Mouse (Mus musculus) gastrocnemius, postnatal 25 days (tissue): Measurements from ENCODE around the gene Aamp. TPM values are rescaled to one million over a fixed set of nuclear protein-coding genes. Genes with fewer than 3 reads are reported as not detected.
"Not testable (repeated sequence)": the region's sequence is repeated elsewhere in the genome, so short reads cannot be mapped to it uniquely, and the experiment has no call there.

ENCODE experiments used
- DNase-seq: peaks from one replicate; pipeline ENCODE4 v3.0.0; 2022
- total RNA-seq, 2 experiments: library from RNA; stranded (reverse); gene quantifications; 1 replicate in 1 of 2; 2 replicates in 1 of 2; pipeline ENCODE4 v1.2.3; 2021

Gene Aamp
- total RNA-seq, 2 experiments from 2014 or later, result 63.6 to 65.8 TPM

DNA sequence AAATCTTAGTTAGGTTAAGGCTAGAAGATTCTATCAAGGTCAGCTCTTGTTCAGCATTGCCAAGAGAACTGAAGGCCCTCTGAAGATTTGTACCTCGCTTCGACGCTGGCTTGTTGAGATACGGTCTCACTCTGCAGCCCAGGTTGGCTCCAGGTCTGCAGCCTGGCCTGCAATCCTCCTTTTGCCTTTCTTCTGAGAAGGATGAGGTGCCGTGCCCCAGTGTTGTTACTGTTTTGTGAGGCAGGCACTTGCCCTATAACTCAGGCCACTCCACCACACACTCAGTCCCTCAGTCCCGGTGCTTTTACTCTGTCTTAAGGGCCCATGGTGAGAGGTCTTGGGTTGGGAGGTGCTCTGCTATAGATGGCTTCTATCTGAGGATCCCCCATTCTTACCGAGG is 17.7 kb upstream of the Aamp start:
- no peak for DNase-seq

DNA sequence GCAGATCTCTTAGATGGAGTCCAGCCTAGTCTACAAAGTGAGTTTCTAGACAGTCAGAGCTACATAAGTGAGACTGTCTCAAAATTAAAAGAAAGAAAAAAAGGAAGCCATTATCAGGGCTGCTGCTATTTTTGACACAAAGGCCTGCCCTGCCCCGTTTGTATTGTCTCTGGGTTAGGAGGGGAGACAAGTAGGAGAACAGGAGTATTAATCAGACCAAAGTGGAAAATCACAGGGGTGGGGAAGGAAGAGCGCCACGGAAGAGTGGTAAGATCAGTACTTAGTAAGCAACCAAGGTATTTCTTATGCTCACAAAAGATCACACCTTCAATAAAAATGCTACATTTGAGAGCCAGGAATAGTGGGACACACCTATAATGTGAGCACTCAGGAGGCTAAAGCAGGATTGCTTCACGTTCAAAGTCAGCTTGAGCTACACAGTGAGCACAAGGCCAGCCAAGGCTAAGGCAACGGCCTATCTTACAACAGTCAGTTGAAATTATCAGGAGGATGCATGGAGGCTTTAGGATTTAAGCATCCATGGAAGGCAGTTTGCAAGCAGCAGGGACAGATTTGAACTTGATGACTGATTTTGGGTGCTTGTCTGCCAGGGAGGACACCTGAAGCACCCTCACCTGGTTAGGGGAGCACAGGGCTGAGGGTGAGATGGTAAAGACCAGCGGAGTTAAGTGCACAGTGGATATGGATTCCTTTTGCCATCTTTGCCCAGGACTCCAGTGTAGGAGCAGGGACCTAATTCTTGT is 16.0 kb upstream of the Aamp start:
- no peak for DNase-seq

DNA sequence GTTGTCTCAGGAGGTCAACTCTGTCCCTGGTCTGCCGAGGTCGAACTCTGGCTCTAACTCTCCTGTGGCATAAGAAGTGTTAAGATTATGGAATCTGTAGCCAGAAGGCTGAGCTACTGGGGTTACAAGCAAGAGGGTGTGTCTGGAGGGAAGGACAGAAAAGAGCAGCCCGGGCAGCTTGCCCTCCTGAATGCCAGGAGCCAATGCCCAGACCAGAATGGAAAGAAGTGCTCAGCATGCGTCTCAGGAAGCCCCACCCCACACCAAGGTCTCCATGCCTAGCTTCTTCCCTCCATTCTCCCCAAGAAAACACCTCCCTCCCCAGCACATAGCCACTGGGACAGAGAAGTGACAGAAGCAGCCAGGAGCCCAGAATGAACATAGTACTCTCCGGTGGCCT is 14.5 kb upstream of the Aamp start:
- peak; percentile 81 for DNase-seq

DNA sequence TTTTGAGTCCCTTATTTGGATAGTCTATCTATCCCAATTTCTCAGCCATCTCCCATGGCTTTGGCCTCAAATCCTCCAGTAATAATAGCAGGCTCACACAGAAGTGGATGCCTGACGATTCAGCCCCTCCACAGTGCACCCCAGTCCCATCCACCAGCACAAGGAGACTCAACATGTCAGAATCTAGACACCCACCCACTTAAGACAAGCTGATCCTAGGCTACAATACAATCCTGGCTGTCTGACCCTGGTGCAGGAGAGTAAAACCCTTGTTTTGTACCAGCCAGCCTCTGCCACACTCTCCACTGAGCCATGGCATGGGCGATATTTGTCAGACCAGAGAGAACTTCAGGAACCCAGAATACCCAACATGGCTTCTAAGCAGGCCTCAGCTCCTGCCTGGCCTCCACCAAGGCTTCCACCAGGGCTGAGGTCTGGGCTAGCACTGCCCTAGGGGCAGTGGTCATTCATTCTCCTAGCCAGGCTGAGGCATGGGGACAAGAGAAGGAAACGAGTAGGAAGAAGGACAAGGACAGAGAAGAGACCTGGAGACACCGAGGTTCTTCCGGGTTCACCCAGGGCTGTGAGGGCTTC is 13.7 kb upstream of the Aamp start:
- no peak for DNase-seq

DNA sequence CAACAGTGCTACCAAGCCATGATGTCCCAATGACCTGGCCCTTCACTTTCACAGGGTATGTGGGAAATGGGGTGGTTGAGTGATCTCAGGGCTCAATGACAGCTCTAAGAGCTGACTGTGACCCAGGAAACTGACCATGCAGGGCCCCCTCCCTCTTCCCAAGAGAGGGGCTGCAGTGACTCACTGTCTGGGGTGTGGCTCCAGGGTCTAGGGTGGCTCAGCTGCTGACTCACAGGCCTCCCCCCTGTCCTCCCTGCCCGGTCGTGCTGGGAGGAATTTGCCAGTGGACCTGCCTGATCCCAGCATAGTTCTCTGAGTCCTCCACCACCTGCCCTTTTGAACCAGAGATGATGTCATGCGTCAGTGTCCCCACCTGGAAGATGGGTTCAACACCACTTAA is 12.7 kb upstream of the Aamp start:
- DNase-seq, result peak; percentile 69

DNA sequence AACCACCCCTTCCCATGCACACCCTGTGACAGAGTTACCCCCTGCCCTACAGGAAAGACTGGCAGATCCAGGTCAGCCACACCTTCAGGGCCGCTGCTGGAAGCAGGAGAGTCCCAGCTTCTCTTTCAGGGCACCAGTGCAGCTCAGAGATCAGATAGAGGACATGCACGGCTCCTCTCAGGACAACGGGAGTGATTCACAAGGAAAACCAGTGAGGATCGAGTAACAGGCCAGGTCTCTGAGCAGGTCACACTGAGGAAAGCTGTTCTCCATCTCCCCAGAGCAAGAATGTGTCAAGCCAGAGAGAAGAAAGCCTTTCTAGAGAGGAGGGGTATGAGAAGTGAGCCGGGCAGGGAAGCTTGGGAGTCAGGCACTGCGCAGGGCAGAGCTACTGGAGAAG is 11.9 kb upstream of the Aamp start:
- DNase-seq, result no peak

DNA sequence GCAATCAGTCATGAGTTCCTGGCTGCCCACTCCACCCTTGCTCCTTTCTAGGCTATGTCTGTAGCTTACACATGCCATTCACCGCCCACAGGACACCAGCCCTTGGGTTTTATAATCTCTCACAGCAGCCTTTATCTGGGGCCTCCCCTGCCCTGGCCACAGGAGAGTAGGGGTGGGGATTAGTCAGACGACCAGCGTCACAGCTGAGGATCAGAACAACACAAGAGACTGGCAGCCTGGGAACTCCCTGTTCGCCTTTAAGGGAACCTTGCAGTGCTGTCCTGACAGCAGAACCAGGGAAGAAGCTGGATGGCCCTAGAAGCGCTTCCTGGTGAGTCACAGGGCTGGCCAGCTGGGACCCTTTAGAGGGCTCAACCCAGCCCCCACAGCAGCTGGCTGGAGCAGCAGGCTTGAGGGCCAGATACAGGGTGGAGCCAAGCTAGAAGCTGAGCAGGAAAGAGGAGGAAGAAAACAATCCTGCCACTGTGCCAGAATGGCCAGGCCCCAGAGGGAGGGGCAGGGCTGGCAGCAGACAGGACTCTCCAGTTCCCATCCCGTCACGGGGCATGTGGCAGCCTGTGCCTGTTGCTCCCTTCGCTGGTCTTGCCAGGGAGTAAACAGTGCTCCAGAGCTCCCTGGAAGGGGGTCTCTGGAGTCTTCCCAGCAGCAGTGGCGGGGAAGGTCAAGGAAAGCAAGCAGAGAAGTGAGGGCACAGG is 11.1 kb upstream of the Aamp start:
- peak; percentile 98 for DNase-seq

DNA sequence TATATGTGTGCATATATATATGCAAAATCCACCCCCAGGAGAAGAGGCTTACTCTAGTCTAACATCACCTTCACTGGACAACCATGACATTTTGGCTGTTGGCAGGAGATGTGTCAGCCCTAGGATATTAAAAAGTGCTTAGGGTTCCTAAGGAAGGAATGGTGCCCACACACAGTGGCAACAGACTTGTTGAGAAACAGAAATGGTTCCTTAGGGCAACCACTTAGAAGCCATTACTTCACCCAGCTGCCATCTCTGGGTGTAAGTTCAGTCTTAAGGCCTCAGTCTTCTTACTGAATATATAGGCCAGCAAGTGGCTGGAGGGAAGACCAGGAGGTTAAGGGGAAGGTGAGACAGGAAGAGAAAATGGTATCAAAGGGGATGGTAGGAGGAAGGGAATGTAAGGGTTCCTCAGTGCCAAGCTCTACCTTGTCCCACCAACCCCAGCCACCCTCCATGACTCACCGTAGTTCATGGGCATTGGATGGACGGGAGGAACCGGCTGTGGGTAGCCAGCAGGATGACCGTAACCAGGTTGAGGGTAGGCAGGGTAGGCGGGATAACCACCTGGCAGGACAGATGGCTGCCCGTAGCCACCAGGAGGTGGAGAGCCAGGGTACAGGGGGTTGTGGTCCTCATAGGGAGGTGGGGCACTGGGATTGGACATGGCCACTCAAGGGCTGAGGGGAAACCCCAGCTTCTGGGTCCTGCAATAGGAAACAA is 10.4 kb upstream of the Aamp start:
- no peak for DNase-seq

DNA sequence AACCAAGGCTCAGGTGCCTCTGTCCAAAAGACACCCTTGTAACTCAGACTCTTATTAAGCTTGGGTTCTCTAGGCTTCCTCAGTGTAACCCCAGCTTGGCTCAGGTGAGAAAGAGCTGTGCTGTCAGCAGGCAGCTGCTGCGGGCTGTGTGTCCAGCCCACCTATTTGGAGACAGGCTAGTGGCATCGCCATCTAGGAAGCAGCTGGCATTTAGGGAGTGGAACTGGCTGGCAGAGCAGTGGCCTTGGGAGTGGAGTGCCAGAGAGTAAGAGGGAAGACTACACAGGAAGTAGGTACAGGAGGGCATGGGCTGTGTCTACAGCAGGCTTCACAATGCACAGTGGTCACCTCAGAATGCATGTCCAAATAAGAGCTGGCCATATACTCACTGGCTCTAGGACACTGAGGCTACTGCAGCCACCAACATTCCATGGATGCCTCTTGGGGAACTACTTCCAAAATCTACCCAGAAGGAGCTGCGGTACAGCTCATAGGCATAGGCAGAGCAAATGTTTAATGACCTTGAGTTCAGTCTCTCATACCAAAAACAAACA is 9.6 kb upstream of the Aamp start:
- no peak for DNase-seq

DNA sequence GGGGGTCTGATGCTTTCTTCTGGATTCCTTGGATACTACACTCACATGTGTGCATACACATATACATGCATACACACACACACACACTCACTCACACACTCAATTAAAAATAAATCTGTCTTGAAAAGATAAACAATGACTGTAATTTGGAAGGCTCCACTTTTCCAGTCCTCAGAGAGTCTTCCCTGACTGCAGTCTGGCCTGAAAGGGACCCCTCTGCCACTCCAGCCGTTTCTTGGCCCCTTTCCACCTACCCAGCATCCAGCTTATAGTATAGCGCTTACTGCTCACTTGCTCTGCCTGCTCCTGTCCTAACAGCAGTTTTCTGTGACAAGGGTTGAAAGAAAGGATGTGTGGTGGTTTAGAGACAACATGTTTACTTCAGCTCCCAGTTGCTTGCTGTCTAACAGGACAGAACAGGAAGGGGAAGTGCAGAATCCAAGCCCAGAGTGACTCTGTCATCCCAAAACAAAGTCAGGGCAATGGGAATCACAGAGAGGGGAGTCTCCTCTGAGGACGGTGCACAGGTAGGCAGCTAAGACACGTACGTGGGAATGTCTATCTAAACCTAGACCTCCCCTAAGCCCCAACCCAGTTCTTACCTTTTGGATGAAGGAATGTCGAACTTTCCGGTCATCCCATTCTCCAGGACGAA is 8.9 kb upstream of the Aamp start:
- DNase-seq, result no peak

DNA sequence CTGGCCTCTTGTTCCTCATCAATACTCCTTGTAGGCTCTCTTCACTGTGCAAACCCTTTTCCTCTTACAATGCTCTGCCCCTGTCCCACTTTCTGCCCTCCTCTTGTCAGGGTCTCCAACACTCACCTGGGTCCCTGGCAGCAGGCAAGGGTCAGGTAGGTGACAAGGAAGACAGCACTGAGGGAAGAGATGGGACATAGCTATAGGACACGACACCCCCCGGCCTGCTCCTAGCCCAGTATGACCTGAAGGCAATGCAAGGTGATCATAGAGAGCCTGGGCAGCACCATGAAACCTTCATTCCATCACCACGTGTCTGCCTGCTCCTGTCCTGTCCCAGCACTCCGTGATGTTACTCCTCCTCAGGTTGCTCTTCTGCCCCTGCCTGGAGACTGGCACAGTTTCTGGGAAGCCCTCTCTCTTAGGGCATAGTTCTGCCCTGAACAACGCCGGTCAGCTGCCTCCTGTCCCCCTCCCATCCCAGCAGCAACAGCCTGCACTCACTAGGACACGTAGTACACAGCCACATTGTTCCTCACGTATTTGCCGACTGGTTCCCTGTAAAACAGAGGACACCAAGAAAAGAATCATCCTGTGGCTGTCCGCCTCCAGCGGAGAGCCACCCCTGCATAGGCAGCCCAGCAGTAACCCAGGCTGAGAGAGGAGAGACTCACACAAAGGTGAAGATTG is 7.9 kb upstream of the Aamp start:
- no peak for DNase-seq

DNA sequence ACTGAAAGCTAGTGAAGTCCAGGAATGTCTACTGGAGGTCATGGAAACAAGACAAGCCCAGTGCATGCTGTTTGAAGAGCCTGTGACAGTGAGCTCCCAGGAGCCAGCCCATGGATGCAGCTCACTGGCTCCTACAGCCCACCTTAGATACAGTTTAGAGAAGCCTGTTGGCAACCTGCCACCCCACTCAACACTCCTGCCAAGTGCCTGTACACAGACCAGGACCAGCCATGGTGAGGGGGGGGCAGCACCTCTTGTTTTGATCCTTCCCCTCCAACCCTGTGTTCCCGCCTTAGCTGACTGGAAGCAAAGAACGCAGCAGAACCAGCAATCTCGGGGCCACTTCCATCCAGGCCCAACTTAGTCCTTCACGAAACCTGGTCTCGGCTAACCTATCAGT is 5.6 kb upstream of the Aamp start:
- DNase-seq, result no peak

DNA sequence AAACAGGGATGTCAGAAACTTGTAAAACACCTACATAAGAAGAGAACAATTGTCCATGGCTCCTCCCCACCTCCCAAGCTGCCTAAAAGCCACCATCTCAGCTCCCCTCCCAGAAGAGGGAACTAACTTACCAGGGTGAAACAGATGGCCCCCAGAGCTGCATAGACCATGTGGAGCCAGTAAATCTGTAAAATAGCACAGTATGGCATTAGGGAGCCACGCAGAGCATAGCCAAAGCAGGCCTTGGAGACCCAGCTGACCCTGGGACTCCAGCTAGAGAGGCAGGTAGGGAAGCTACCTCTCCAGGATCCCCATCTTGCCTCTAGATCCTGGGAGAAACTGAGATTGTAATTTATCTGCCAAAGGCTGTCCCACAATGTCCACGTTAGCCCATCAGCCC is 5.2 kb upstream of the Aamp start:
- no peak for DNase-seq

DNA sequence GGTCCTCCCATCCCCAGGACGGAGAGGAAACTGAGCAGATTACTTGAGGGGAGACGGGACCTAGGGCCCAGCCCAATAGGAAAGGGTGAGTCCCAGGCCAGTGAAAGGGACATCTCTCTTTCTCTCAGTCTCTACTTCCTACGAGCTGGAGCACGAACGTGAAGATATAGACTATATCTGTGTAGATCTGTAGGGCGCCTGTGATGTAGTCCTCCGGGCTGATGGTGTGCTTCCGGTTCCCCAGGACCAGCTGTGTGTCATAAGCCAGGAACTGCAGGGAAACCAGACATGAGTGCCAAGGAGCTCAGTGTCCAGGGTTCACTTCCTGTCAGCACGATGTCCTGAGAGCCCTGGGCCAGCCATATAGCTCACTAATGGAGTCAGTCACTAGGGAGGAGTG is 4.7 kb upstream of the Aamp start:
- no peak for DNase-seq

DNA sequence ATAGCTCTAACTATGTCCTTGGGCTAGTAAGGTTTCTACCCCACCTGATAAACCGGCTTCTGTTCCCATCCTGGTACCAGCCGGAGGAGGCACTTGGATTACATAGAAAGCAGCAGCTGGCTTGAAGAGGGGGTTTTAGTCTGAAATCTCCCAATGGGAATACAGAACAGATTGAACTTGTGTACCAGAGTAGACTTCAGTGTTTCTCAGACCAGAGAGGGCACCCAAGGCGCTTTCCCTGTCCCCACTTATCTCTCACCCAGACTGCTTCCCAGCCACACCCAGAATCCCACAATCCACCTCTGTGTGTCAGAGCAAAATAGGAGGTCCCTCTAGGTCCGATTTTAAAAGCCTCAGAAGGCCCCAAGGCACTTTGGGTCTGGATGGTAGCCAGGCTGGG is 3.8 kb upstream of the Aamp start:
- no peak for DNase-seq

DNA sequence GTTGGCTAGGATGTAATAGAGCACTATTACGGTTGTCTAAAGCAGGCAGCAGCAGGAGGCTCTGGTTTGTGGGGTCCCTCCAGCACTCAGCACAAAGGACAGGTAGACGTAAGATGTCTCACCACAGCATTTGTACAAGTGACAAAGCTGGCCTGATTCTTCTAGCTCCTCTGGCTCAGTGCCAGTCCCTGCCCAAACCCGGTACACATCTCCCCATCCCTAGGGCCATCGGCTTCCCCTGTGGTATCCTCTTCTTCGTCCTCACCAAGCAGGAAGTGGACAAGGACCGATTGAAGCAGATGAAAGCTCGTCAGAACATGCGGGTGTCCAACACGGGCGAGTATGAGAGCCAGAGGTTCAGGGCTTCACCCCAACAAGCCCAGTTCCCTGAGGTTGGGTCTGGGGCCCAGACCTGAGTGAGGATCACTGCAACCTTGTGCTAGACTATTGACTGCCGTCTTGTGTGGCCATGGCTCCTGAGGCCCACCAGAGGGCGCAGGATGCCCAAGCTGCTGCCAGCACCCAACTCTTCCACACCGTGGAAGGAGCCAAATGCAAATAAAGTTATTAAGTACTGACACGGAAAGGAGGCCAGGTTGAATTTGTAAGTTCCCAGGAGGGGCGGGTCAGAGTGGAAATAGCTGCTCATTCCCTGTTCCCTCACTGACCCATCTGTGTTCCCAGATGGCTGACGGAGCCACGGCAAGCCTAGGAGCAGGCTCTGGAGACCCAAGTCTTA is 2.5 kb upstream of the Aamp start:
- DNase-seq, result not testable (repeated sequence)

DNA sequence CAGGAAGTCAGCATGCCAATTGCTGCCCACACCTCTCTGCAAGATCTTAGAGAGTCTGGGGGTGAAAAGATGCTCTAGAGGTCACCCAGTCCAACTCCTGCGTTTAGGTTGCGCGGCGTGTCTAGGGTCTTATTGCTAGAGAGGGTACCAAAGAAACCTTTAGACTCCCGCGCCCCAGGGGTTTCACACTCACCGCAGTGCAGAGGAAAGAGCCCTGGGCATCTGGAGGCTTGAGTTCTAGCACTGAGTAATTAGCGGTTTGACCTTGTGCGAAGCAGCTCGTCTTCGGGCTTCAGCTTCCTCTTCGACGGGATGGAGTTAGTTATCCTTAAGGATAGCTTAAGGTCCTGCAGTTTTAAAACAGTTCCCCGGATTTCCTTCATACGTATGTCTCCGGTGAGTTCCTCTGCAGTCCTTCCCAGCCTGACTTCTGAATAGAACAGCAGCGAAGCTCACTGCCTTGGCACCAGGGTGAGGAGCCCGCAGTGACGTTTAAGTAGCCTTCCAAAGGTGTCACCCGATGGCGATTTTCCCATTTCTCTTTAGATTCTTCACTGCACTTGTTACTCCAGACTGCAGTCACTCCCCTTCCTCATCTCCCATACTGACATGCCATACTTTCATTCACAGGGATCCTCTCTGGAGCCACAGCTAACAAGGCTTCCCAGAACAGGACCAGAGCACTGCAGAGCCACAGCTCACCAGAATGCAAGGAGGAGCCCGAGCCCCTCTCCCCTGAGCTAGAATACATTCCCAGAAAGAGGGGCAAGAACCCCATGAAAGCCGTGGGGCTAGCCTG is 873 bp upstream of the Aamp start:
- DNase-seq, result no peak

DNA sequence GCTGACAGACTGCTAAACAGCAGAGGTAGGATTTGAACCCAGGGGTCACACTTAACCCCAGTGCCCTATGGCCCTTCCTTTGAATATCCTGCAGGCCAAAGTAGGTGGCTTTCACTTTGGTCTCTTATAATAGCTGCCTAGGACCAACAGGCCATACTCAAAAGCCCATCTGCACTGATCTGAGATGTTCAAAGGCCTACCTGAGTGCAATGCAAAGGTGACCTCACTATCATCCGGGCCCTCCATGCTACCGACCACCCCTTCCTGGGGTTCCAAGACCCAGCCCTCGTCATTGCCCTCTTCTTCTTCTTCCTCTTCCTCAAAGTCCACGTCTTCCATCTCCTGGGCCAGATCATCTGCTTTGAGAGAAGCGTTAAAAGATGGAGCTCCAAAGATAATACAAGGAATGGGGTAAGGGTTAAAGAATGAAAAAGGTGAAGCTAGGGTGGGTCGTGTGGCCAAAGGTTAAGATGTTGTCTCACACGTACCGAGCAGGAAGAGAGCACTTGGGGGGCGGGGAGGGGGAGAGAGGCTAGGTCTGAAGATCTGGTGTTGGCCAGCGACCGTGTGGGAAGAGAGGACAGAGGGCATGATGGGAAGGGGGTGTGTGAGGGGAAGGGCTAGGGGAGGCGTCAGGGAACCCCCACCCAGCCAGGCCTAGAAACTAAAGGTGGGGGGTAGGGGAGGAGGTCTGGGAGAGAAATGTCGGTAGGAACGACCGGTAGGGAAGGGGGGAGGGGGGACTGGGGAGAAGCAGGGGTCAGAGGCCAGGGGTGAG is 663 bp downstream of the Aamp start:
- peak; percentile 71 for DNase-seq
